Mouse (Mus musculus) kidney, postnatal 14 days (tissue): ENCODE results near the gene Dsn1.

Experiments
- DNase-seq: peaks from one replicate; pipeline ENCODE4 v3.0.0; 2022; ENCODE audit warnings: mixed read lengths

The Dsn1 gene

GRCm38 (mm10) chr2:156963891-156964290, 43.1 kb downstream of the Dsn1 start:
- no peak for DNase-seq

- no peak for DNase-seq
Measured at GRCm38 (mm10) chr2:156958496-156959252, 48.3 kb downstream of the Dsn1 start.

- DNase-seq, result no peak
Measured at GRCm38 (mm10) chr2:156957035-156957434, 49.9 kb downstream of the Dsn1 start.

- DNase-seq, result no peak
Measured at GRCm38 (mm10) chr2:156956306-156956705, 50.6 kb downstream of the Dsn1 start.

- DNase-seq, result no peak
Measured at GRCm38 (mm10) chr2:156954463-156954862, 52.5 kb downstream of the Dsn1 start.

- no peak for DNase-seq
Measured at GRCm38 (mm10) chr2:156951301-156952094, 55.5 kb downstream of the Dsn1 start.

- no peak for DNase-seq
Measured at GRCm38 (mm10) chr2:156950816-156951215, 56.1 kb downstream of the Dsn1 start.
